Comparison of ENCODE assay signal across 32 mouse cellular contexts in genomic region chr14:54735221-54735620, GRCm38 (mm10). TPM values are rescaled to one million over a fixed set of nuclear protein-coding genes. Genes with fewer than 3 reads are reported as not detected.
DNase-seq lines count a peak whose midpoint lies in the region; TF ChIP-seq lines count a peak whose summit lies in the region.
"Had no signal": no experiment of that assay in that cellular context is flagged by ENCODE, and none has a peak within 500 bp of the region (broad histone marks: within the 10 kb centered on the region; RNA-seq: fewer than 3 reads in every experiment).

No protein-coding gene starts in this region.

- H3K4me1 ChIP-seq in testis, adult 2 months (ENCODE audit: control insufficient read depth, insufficient read depth, low read length), result no peaks in the 10 kb centered on the region; the same call in 1 of the 2 replicates
- H3K4me1 ChIP-seq in bone marrow macrophage, adult 2 months (ENCODE audit: control insufficient read depth, insufficient read depth, low read length), result peaks cover 19% of the 10 kb centered on the region
- peaks cover 19% of the 10 kb centered on the region for H3K4me1 ChIP-seq in small intestine, adult 2 months (ENCODE audit: control insufficient read depth, insufficient read depth, insufficient read length, low read length)
- H3K4me1 ChIP-seq: embryonic facial prominence, embryonic 12.5 days had no signal

- H3K27ac ChIP-seq in testis, adult 2 months (ENCODE audit: control insufficient read depth, insufficient read depth, low read depth, low read length), result no peak overlapping the region
- peak overlapping the region; percentile 27 for H3K27ac ChIP-seq in bone marrow macrophage, adult 2 months (ENCODE audit: insufficient read depth, low read depth, low read length)
- peak overlapping the region; percentile 89 for H3K27ac ChIP-seq in small intestine, adult 2 months (ENCODE audit: insufficient read depth, low read depth, low read length)
- H3K27ac ChIP-seq: embryonic facial prominence, embryonic 12.5 days; embryonic facial prominence, embryonic 15.5 days; heart, adult 2 months; heart, embryonic 10.5 days; heart, embryonic 13.5 days; hindbrain, embryonic 13.5 days had no signal

- no peak for DNase-seq in testis, postnatal 10 days (ENCODE audit: low spot score)
- DNase-seq in kidney, postnatal 36 days, result no peak
- DNase-seq in heart, postnatal 14 days, result no peak
- DNase-seq: adrenal gland, postnatal 10 days; adrenal gland, postnatal 36 days; cerebellum, adult 11 months; cerebellum, adult 2 months; cerebellum, adult 9-11 months; forebrain, postnatal 0 days; gastrocnemius, postnatal 10 days; gastrocnemius, postnatal 36 days; heart, adult 2 months had no signal

- no peaks in the 10 kb centered on the region for H3K27me3 ChIP-seq in testis, adult 2 months (ENCODE audit: control insufficient read depth, insufficient read depth, low read length)
- H3K27me3 ChIP-seq in small intestine, adult 2 months (ENCODE audit: control insufficient read depth, insufficient read depth, low read length), result no peaks in the 10 kb centered on the region
- H3K27me3 ChIP-seq: embryonic facial prominence, embryonic 12.5 days; embryonic facial prominence, embryonic 15.5 days; heart, embryonic 13.5 days; hindbrain, embryonic 13.5 days had no signal

- no peak for TF ChIP-seq CTCF in testis, adult 2 months (IDR thresholded peaks at IDR 0.05; ENCODE audit: control insufficient read depth, insufficient read depth, insufficient replicate concordance, low read depth, low read length)
- no peak for TF ChIP-seq CTCF in bone marrow macrophage, adult 2 months (IDR thresholded peaks at IDR 0.05; ENCODE audit: low read depth, low read length)
- no peak for TF ChIP-seq CTCF in small intestine, adult 2 months (IDR thresholded peaks at IDR 0.05; ENCODE audit: extremely low read depth, insufficient read length, insufficient replicate concordance, low read depth, low read length)

- peak overlapping the region; percentile 75 for H3K4me3 ChIP-seq in testis, adult 2 months (ENCODE audit: control insufficient read depth, low read depth, low read length)
- H3K4me3 ChIP-seq in bone marrow macrophage, adult 2 months (ENCODE audit: insufficient read depth, low read length), result no peak overlapping the region
- H3K4me3 ChIP-seq in small intestine, adult 2 months (ENCODE audit: low read depth, low read length), result peak overlapping the region; percentile 9; the same call in 1 of the 2 replicates
- H3K4me3 ChIP-seq: embryonic facial prominence, embryonic 12.5 days; embryonic facial prominence, embryonic 15.5 days; heart, adult 2 months; heart, embryonic 10.5 days; heart, embryonic 13.5 days; hindbrain, embryonic 13.5 days had no signal

- intact Hi-C loops in heart, postnatal 14 days (cut with DNase I), result no loop called here

- no peak for TF ChIP-seq POLR2A in testis, adult 2 months (IDR thresholded peaks at IDR 0.05; ENCODE audit: control insufficient read depth, low read depth, low read length)
- TF ChIP-seq POLR2A in bone marrow macrophage, adult 2 months (IDR thresholded peaks at IDR 0.05; ENCODE audit: borderline replicate concordance, low read depth, low read length), result no peak
- no peak for TF ChIP-seq POLR2A in small intestine, adult 2 months (IDR thresholded peaks at IDR 0.05; ENCODE audit: low read depth, low read length)

- H3K36me3 ChIP-seq in testis, adult 2 months (ENCODE audit: control insufficient read depth, insufficient read depth, low read length), result no peaks in the 10 kb centered on the region
- peaks cover 27% of the 10 kb centered on the region for H3K36me3 ChIP-seq in small intestine, adult 2 months (ENCODE audit: control insufficient read depth, insufficient read depth, low read length)
- H3K36me3 ChIP-seq: embryonic facial prominence, embryonic 12.5 days; embryonic facial prominence, embryonic 15.5 days; heart, embryonic 10.5 days; heart, embryonic 13.5 days; hindbrain, embryonic 13.5 days had no signal

- 23% methylated on average over 4 of the region's 4 CpGs for WGBS in small intestine, adult 2 months

RNA-seq across cellular contexts. Expression of gene Cebpe, which starts 23.2 kb away (rescaled TPM):
- polyA plus RNA-seq in testis, adult 2 months (2012; rRNA removed), result 0.22 and 0.32 TPM in 2 replicates
- polyA plus RNA-seq in bone marrow macrophage, adult 2 months (2012; ENCODE audit: insufficient read depth, insufficient read length, missing spikeins), result 0.87 and 0.90 TPM in 2 replicates
- polyA plus RNA-seq in small intestine, adult 2 months (2012; rRNA removed), result 4.2 and 4.4 TPM in 2 replicates
- not detected for total RNA-seq in heart, postnatal 14 days (2021)
- total RNA-seq: adrenal gland, postnatal 36 days; gastrocnemius, postnatal 36 days; heart, adult 2 months; heart, postnatal 25 days had no signal
- polyA plus RNA-seq: C2C12; CD4-positive, CD25-positive, alpha-beta regulatory T cell, adult 4 months; embryonic facial prominence, embryonic 15.5 days; forebrain, embryonic 11.5 days; forebrain, embryonic 14.5 days; forebrain, postnatal 0 days; frontal cortex, adult 2 months; heart, embryonic 10.5 days; heart, embryonic 13.5 days; heart, embryonic 16.5 days; hindbrain, embryonic 13.5 days; hindbrain, embryonic 16.5 days; Patski had no signal

RNA-seq across cellular contexts. Expression of gene Gm29776, which starts 36.6 kb away (rescaled TPM):
- polyA plus RNA-seq in testis, adult 2 months (2012; rRNA removed), result 0.22 and 0.32 TPM in 2 replicates
- not detected in 2 replicates for polyA plus RNA-seq in bone marrow macrophage, adult 2 months (2012; ENCODE audit: insufficient read depth, insufficient read length, missing spikeins)
- not detected in 2 replicates for polyA plus RNA-seq in small intestine, adult 2 months (2012; rRNA removed)
- total RNA-seq in heart, postnatal 14 days (2021), result not detected
- total RNA-seq: adrenal gland, adult 18-20 months; adrenal gland, postnatal 10 days; gastrocnemius, postnatal 10 days; gastrocnemius, postnatal 36 days; granulocyte monocyte progenitor cell, adult 5-6 weeks; heart, adult 2 months; heart, postnatal 25 days; hematopoietic stem cell, adult 5-6 weeks had no signal
- polyA plus RNA-seq: C2C12; CD4-positive, CD25-positive, alpha-beta regulatory T cell, adult 4 months had no signal

RNA-seq across cellular contexts. Expression of gene Slc7a8, which starts 46.5 kb away (rescaled TPM):
- polyA plus RNA-seq in testis, adult 2 months (2012; rRNA removed), result 18.8 and 27.5 TPM in 2 replicates
- polyA plus RNA-seq in bone marrow macrophage, adult 2 months (2012; ENCODE audit: insufficient read depth, insufficient read length, missing spikeins), result 35.7 and 42.6 TPM in 2 replicates
- polyA plus RNA-seq in small intestine, adult 2 months (2012; rRNA removed), result 39.5 and 174 TPM in 2 replicates
- total RNA-seq in heart, postnatal 14 days (2021), result 1 to 10 TPM; 3.2 to 3.7 TPM
- polyA plus RNA-seq: C2C12 had no signal

RNA-seq across cellular contexts. Expression of gene Acin1, which starts 48.5 kb away (rescaled TPM):
- polyA plus RNA-seq in testis, adult 2 months (2012; rRNA removed), result 117 and 121 TPM in 2 replicates
- 226 and 268 TPM in 2 replicates for polyA plus RNA-seq in bone marrow macrophage, adult 2 months (2012; ENCODE audit: insufficient read depth, insufficient read length, missing spikeins)
- 32.5 and 76.4 TPM in 2 replicates for polyA plus RNA-seq in small intestine, adult 2 months (2012; rRNA removed)
- 100 to 1,000 TPM; 105 to 106 TPM for total RNA-seq in heart, postnatal 14 days (2021)

RNA-seq across cellular contexts. Expression of gene 1700123O20Rik, which starts 49.2 kb away (rescaled TPM):
- polyA plus RNA-seq in testis, adult 2 months (2012; rRNA removed), result 38.6 and 47.0 TPM in 2 replicates
- 30.2 and 32.8 TPM in 2 replicates for polyA plus RNA-seq in bone marrow macrophage, adult 2 months (2012; ENCODE audit: insufficient read depth, insufficient read length, missing spikeins)
- polyA plus RNA-seq in small intestine, adult 2 months (2012; rRNA removed), result 21.9 and 47.4 TPM in 2 replicates
- total RNA-seq in heart, postnatal 14 days (2021), result 10 to 100 TPM; 17.2 to 18.6 TPM
